Mouse (Mus musculus) lung, postnatal 0 days (tissue): Measurements from ENCODE around the gene Cfap54. TPM values are rescaled to one million over a fixed set of nuclear protein-coding genes. Genes with fewer than 3 reads are reported as not detected.

Experiments
- ATAC-seq: fragments of 200-750 bp; cut with Nextera tagmentation; 2 replicates; pipeline ENCODE4 v1.8.0; 2017; ENCODE audit warnings: moderate library complexity
- DNase-seq: peaks from one replicate; pipeline ENCODE4 v3.0.0-alpha.2; 2016; ENCODE audit warnings: low spot score
- H3K27ac ChIP-seq: fragments of 300-500 bp; sonication (generic); 2 replicates; pipeline ENCODE4 v1.5.1; 2014; ENCODE audit warnings: antibody characterized with exemption, mild to moderate bottlenecking, low read length, mixed read lengths
- H3K27me3 ChIP-seq: fragments of 300-500 bp; sonication (generic); replicated peaks from 2 replicates; pipeline ENCODE4 v1.6.1; 2014; ENCODE audit warnings: low read length, mixed read lengths; ENCODE audit not compliant: insufficient read depth
- H3K36me3 ChIP-seq: fragments of 300-500 bp; sonication (generic); 2 replicates; pipeline ENCODE4 v1.6.1; 2014; ENCODE audit warnings: low read length, mixed read lengths; ENCODE audit not compliant: insufficient read depth
- H3K4me1 ChIP-seq: fragments of 300-500 bp; sonication (generic); 2 replicates; pipeline ENCODE4 v1.6.1; 2014; ENCODE audit warnings: antibody characterized with exemption, low read depth, low read length, mixed read lengths; ENCODE audit not compliant: insufficient read depth
- H3K4me2 ChIP-seq: fragments of 300-500 bp; sonication (generic); replicated peaks from 2 replicates; pipeline ENCODE4 v1.6.1; 2014; ENCODE audit warnings: low read depth, mild to moderate bottlenecking, low read length, moderate library complexity, mixed read lengths
- H3K4me3 ChIP-seq: fragments of 300-500 bp; sonication (generic); 2 replicates; pipeline ENCODE4 v1.5.1; 2014; ENCODE audit warnings: low read depth, low read length
- H3K9ac ChIP-seq: fragments of 300-500 bp; sonication (generic); replicated peaks from 2 replicates; pipeline ENCODE4 v1.6.1; 2014; ENCODE audit warnings: low read depth, mild to moderate bottlenecking
- H3K9me3 ChIP-seq: fragments of 300-500 bp; sonication (generic); 2 replicates; pipeline ENCODE4 v1.6.1; 2016; ENCODE audit warnings: low read length, mixed read lengths
- CTCF ChIP-seq: IDR thresholded peaks from 2 replicates; pipeline ENCODE4 v1.5.1; 2016; ENCODE audit warnings: antibody characterized with exemption, mild to moderate bottlenecking
- EP300 ChIP-seq: IDR thresholded peaks from 2 replicates; pipeline ENCODE4 v1.6.1; 2016; ENCODE audit warnings: antibody characterized with exemption, mild to moderate bottlenecking, control low read depth
- WGBS: fragments of 180-500 bp; shearing (Covaris S2); extraction: QIAGEN DNeasy Blood & Tissue Kit; methylation state at CpG from one replicate; pipeline ENCODE4 v1.1.7; 2014; 5-methylcytosine and 5-hydroxymethylcytosine counted together
- polyA plus RNA-seq: library from polyadenylated mRNA; unstranded; fragments of >200 nt; fragmentation: Nextera tagmentation; extraction: Ambion mirVana; gene quantifications from 2 replicates; pipeline ENCODE4 v1.2.1, GENCODE M21; 2015

The Cfap54 gene
- polyA plus RNA-seq, 1 experiment from 2014 or later = 6.2 TPM

GRCm38 (mm10) chr10:92934506-92934905 lies 146.9 kb downstream of the Cfap54 start:
- 27% methylated on average over 5 of the region's 5 CpGs for WGBS
- no peak for ATAC-seq

DNA sequence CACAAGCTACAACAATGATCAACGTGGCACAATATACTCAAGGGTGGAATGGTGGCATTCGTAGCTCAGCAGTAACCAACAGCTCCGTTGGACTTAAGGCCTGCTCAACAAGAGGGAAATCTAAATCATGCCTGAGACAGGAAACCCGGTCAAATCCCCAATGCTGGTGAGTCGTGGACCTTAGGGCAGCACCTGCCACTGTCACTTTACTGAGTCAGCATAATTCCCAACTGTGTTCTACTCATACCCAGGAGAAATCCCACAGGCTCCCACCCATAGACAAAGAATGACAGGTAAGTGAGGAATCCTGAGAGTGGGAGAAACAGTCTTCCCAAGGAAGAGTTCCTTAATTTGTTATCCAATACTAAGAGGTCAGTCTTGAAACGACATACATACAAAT lies 147.8 kb downstream of the Cfap54 start:
- H3K36me3 ChIP-seq = no peaks in the 10 kb centered on the region
- H3K4me3 ChIP-seq = no peak overlapping the region
- no peak for ATAC-seq
- H3K9me3 ChIP-seq = no peaks in the 10 kb centered on the region
- no peaks in the 10 kb centered on the region for H3K4me1 ChIP-seq
- DNase-seq = no peak
- H3K27me3 ChIP-seq = no peaks in the 10 kb centered on the region
- WGBS = 75% methylated on average over 6 of the region's 6 CpGs
- H3K27ac ChIP-seq = no peak overlapping the region
- TF ChIP-seq EP300 = no peak
- no peak for TF ChIP-seq CTCF
- no peak overlapping the region for H3K4me2 ChIP-seq
- H3K9ac ChIP-seq = no peak overlapping the region

More at GRCm38 (mm10) chr10:92934506-92934905, 146.9 kb downstream of the Cfap54 start:
- H3K4me2 ChIP-seq = no peak overlapping the region
- no peak for TF ChIP-seq CTCF
- no peak for TF ChIP-seq EP300
- no peaks in the 10 kb centered on the region for H3K4me1 ChIP-seq
- no peak overlapping the region for H3K9ac ChIP-seq
- H3K36me3 ChIP-seq = no peaks in the 10 kb centered on the region
- no peak overlapping the region for H3K27ac ChIP-seq
- H3K27me3 ChIP-seq = no peaks in the 10 kb centered on the region
- H3K9me3 ChIP-seq = no peaks in the 10 kb centered on the region
- no peak overlapping the region for H3K4me3 ChIP-seq
- DNase-seq = no peak

- H3K9me3 ChIP-seq = no peaks in the 10 kb centered on the region
- H3K4me2 ChIP-seq = no peak overlapping the region
- H3K4me1 ChIP-seq = no peaks in the 10 kb centered on the region
- no peak for DNase-seq
- H3K27me3 ChIP-seq = no peaks in the 10 kb centered on the region
- ATAC-seq = no peak
- WGBS = 80% methylated on average over 12 of the region's 12 CpGs
- H3K27ac ChIP-seq = no peak overlapping the region
- H3K36me3 ChIP-seq = no peaks in the 10 kb centered on the region
- no peak for TF ChIP-seq CTCF
- TF ChIP-seq EP300 = no peak
- no peak overlapping the region for H3K9ac ChIP-seq
- no peak overlapping the region for H3K4me3 ChIP-seq
Measured at GRCm38 (mm10) chr10:92932464-92932863, 149.0 kb downstream of the Cfap54 start.

DNA sequence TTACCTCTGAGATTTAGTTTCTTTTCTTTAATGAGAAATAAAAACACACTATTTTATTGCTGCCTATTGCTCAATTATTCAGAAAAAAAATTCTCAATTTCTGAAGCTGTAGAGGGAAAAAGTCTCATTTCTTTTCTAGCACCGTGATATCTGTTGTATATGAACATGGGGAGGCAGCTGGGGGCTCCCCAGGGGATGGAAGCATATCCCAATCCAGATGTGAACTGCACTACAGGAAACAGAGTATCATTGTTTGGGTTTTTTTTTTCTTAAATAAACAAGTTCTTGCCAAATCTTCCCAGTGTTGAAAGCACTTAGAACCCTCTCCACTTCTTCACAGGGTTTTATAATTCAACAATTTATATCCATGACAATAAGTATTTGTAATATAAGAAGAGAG lies 151.4 kb downstream of the Cfap54 start:
- Histone ChIP-seq H3K4me2 (no peak overlapping the region), H3K4me1 (no peaks in the 10 kb centered on the region), H3K9me3 (no peaks in the 10 kb centered on the region), H3K9ac (no peak overlapping the region), H3K4me3 (no peak overlapping the region), H3K36me3 (no peaks in the 10 kb centered on the region), H3K27ac (no peak overlapping the region), H3K27me3 (no peaks in the 10 kb centered on the region)
- TF ChIP-seq EP300 = no peak
- TF ChIP-seq CTCF = no peak
- DNase-seq (no peak), ATAC-seq (no peak)
- 50% methylated on average over 1 of the region's 1 CpGs for WGBS

DNA sequence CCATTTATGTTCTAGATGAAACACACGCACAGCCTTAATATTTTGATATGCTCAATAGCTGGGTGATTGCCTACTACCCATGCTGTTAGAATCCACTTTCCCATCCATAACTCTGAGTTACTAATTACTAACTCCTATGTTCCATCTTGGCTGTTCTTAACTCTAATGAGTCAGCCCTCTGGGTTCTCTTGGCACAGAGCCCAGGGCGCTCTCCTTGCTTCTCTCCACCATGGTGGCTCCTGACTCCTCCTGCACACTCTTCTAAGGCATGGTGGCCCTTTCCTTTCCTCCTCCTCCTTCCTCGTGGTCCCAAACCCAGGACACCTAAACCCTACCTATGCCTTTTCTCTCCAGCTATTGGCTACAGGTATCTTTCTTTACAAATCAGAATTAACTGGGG lies 153.2 kb downstream of the Cfap54 start:
- 74% methylated on average over 3 of the region's 3 CpGs for WGBS

GRCm38 (mm10) chr10:92918551-92918950 lies 162.9 kb downstream of the Cfap54 start:
- H3K36me3 ChIP-seq = no peaks in the 10 kb centered on the region
- ATAC-seq (no peak), DNase-seq (no peak)
- H3K4me3 ChIP-seq = no peak overlapping the region
- 60% methylated on average over 1 of the region's 1 CpGs for WGBS
- H3K4me1 ChIP-seq = no peaks in the 10 kb centered on the region
- H3K9me3 ChIP-seq = no peaks in the 10 kb centered on the region
- no peak overlapping the region for H3K4me2 ChIP-seq
- no peaks in the 10 kb centered on the region for H3K27me3 ChIP-seq
- H3K9ac ChIP-seq = no peak overlapping the region
- H3K27ac ChIP-seq = no peak overlapping the region
- no peak for TF ChIP-seq CTCF
- TF ChIP-seq EP300 = no peak

More for the DNA sequence above, 153.2 kb downstream of the Cfap54 start:
- no peaks in the 10 kb centered on the region for H3K36me3 ChIP-seq
- ATAC-seq (no peak), DNase-seq (no peak)
- H3K27me3 ChIP-seq = no peaks in the 10 kb centered on the region
- H3K4me3 ChIP-seq = no peak overlapping the region
- no peak overlapping the region for H3K9ac ChIP-seq
- H3K27ac ChIP-seq = no peak overlapping the region
- H3K9me3 ChIP-seq = no peaks in the 10 kb centered on the region
- H3K4me1 ChIP-seq = no peaks in the 10 kb centered on the region
- H3K4me2 ChIP-seq = no peak overlapping the region
- TF ChIP-seq CTCF (no peak), EP300 (no peak)

DNA sequence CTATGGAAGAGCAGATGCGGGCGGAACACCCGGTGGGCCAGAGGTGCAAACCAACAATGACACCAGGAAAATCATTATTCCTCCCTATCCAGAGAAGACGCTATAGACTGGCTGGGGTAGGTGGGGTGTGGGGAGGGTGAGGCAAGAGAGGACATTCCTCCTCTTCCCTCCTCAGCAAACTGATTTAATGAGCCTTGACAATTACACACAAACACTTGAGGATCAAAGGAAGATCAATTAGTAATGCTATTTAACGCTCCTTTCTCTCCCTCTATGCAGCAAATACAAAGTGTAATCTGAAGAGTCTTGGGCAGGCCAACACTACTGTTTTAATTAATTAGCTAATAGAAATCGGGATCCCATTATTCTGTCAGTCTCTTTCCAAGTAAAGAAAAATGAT lies 174.2 kb downstream of the Cfap54 start:
- WGBS = 66% methylated on average over 6 of the region's 6 CpGs
- H3K27ac ChIP-seq = no peak overlapping the region
- TF ChIP-seq CTCF (no peak), EP300 (no peak)

More for the DNA sequence above, 174.2 kb downstream of the Cfap54 start:
- no peak for ATAC-seq
- Histone ChIP-seq H3K36me3 (no peaks in the 10 kb centered on the region), H3K27me3 (no peaks in the 10 kb centered on the region), H3K4me1 (no peaks in the 10 kb centered on the region), H3K4me2 (no peak overlapping the region), H3K9ac (no peak overlapping the region), H3K9me3 (no peaks in the 10 kb centered on the region), H3K4me3 (no peak overlapping the region)
- no peak for DNase-seq
